Mouse (Mus musculus): ENCODE results near the gene Ank3. TPM values are rescaled to one million over a fixed set of nuclear protein-coding genes. Genes with fewer than 3 reads are reported as not detected.

Gene Ank3
- total and polyA plus RNA-seq, 2 experiments from 2014 or later = 60.1 to 239 TPM

DNA sequence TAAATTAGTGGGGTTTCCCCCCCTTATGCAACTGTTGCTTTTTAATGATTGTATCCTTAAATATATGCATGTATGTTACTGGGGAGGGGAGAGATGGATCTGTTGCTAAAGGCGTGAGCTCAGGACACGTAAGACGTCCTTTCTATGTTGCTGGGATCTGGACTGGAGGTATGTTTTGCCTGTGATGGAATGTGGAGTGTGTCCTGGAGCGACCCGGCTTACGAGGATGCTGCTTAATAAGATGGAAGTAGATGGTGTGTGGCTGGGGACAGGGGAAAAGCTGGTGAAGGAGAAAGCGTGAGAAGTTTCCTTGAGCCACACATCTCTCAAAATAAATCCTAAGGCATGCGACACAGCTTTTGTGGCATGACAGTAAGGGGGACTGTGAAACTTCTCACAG, 387.1 kb downstream of the Ank3 start:
- H3K4me2 ChIP-seq (ENCODE audit: low read depth, low read length) = no peak overlapping the region
- 77% methylated on average over 8 of the region's 8 CpGs for WGBS
- no peak overlapping the region for H3K4me3 ChIP-seq (ENCODE audit: low read length)
- no peak overlapping the region for H3K27ac ChIP-seq
- no peaks in the 10 kb centered on the region for H3K36me3 ChIP-seq (ENCODE audit: insufficient read depth, low read length)
- H3K27me3 ChIP-seq (ENCODE audit: insufficient read depth, low read length) = no peaks in the 10 kb centered on the region
- no peaks in the 10 kb centered on the region for H3K4me1 ChIP-seq (ENCODE audit: insufficient read depth, low read length)
- DNase-seq (ENCODE audit: low spot score) = no peak
- no peak for ATAC-seq
- no peaks in the 10 kb centered on the region for H3K9me3 ChIP-seq (ENCODE audit: low read length)
- H3K9ac ChIP-seq (replicated peaks; ENCODE audit: low read length) = no peak overlapping the region
- TF ChIP-seq CTCF (IDR thresholded peaks at IDR 0.05; ENCODE audit: low read depth) = no peak

DNA sequence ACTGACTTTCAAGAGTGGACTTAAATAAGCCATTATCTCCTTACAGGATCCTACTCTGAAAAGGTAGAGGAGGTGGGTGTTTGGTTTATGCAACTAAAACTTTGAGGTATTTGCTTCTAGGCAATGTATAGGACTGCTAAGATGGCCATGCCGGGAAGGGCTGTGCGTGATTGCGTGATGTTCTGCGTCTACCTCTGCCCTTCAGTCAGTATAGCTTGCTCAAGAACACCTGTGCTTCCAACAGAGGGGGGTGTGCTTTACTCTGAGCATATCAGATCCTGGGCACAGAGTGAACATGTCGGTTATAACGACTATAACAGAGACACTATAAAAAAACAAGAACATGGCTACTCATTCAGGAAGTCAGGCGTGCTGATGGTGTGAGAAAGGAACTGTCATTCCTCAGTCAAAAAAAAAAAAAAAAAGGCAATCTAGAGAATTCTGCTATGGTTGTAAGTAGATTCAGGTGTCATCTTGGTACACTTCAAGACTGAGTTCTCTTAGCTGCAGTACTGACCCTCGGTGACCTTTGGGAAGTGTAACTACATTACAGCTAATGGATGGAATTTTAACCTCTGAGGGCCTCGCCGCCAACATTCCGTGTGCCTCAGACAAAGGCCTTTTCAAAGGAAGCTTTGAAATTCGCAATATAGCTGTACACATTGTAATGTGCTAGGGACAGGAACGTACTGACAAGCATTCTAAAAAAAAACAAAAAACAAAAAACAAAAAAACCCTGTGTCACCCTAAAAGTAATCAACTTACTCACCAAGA, 387.8 kb downstream of the Ank3 start:
- Histone ChIP-seq H3K4me1 (ENCODE audit: insufficient read depth, low read length) (no peaks in the 10 kb centered on the region), H3K9me3 (ENCODE audit: low read length) (no peaks in the 10 kb centered on the region), H3K27ac (no peak overlapping the region), H3K9ac (replicated peaks; ENCODE audit: low read length) (no peak overlapping the region), H3K4me2 (ENCODE audit: low read depth, low read length) (no peak overlapping the region), H3K4me3 (ENCODE audit: low read length) (no peak overlapping the region), H3K27me3 (ENCODE audit: insufficient read depth, low read length) (no peaks in the 10 kb centered on the region), H3K36me3 (ENCODE audit: insufficient read depth, low read length) (no peaks in the 10 kb centered on the region)
- ATAC-seq = no peak
- no peak for DNase-seq (ENCODE audit: low spot score)
- no peak for TF ChIP-seq CTCF (IDR thresholded peaks at IDR 0.05; ENCODE audit: low read depth)
- WGBS = 57% methylated on average over 13 of the region's 13 CpGs

DNA sequence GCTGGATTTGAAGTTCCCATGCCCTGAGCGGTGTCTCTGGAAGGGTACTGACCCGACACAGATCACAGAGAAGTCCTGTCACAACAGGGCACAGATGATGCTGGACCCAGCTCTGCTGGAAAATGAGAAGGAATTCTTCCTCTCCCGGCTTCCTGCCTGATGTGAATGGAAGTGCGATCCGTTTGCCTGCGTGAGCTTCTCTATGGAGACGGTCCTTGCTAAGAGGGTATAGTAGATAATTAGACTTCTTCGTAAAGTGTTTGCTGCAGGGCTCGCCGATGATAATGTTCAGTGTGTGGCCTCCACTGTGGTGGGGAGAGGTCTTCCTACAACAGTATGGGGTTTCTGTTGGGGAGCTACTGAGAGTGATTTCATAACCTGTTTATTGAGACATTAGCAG, 388.8 kb downstream of the Ank3 start:
- Histone ChIP-seq H3K4me2 (ENCODE audit: low read depth, low read length) (peak overlapping the region; percentile 21), H3K9ac (replicated peaks; ENCODE audit: low read length) (no peak overlapping the region), H3K27me3 (ENCODE audit: insufficient read depth, low read length) (no peaks in the 10 kb centered on the region), H3K9me3 (ENCODE audit: low read length) (no peaks in the 10 kb centered on the region), H3K27ac (no peak overlapping the region), H3K4me1 (ENCODE audit: insufficient read depth, low read length) (no peaks in the 10 kb centered on the region), H3K36me3 (ENCODE audit: insufficient read depth, low read length) (no peaks in the 10 kb centered on the region), H3K4me3 (ENCODE audit: low read length) (no peak overlapping the region)
- ATAC-seq = no peak
- 29% methylated on average over 10 of the region's 10 CpGs for WGBS
- DNase-seq (ENCODE audit: low spot score) = peak; percentile 24
- no peak for TF ChIP-seq CTCF (IDR thresholded peaks at IDR 0.05; ENCODE audit: low read depth)

DNA sequence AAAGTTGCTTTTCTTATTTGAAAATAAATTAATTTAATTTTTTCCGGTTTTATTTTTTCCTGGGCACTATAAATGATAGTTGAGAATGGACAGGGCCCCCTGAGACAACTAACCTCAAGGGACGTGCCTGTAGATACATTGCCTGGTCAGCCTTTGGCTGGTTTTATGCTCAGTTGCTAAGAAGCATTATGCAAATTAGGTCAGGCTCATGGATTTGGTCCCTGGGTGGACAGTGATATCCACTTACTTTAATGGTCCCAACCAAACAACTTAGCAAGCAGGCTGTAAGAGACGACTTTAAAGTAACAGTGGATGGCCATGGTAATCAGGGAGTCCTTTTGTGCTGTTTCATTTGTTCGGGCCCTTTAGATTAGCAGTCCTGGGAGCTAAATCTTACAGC, 392.0 kb downstream of the Ank3 start:
- DNase-seq (ENCODE audit: low spot score) (no peak), ATAC-seq (no peak; the same call in 1 of the 2 replicates)
- H3K4me1 ChIP-seq (ENCODE audit: insufficient read depth, low read length) = no peaks in the 10 kb centered on the region
- no peaks in the 10 kb centered on the region for H3K27me3 ChIP-seq (ENCODE audit: insufficient read depth, low read length)
- H3K36me3 ChIP-seq (ENCODE audit: insufficient read depth, low read length) = no peaks in the 10 kb centered on the region
- no peak overlapping the region for H3K4me2 ChIP-seq (ENCODE audit: low read depth, low read length)
- no peak overlapping the region for H3K9ac ChIP-seq (replicated peaks; ENCODE audit: low read length)
- no peak overlapping the region for H3K27ac ChIP-seq
- H3K9me3 ChIP-seq (ENCODE audit: low read length) = no peaks in the 10 kb centered on the region
- no peak for TF ChIP-seq CTCF (IDR thresholded peaks at IDR 0.05; ENCODE audit: low read depth)
- no peak overlapping the region for H3K4me3 ChIP-seq (ENCODE audit: low read length)
- WGBS = 66% methylated on average over 4 of the region's 4 CpGs

DNA sequence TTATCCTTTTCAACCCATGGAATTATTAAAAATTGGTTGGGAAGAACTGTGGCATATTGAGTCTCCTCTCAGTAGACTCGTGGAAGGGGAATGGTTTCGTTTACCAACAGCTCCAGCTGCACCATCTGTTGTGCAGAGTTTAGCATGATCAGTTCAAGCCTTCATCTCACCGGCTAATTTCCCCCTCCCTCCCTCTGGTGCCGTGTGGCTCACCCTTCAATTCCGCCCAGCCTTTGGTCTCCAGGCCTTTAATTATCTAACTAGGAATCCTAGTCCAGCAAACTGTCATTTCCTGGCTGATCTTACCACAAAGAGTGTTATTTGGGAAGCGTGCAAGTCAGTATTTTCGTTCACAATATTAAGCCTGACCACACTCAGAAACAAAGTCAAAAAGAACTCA, 393.4 kb downstream of the Ank3 start:
- TF ChIP-seq CTCF (IDR thresholded peaks at IDR 0.05; ENCODE audit: low read depth) = no peak
- Histone ChIP-seq H3K4me3 (ENCODE audit: low read length) (no peak overlapping the region), H3K27ac (no peak overlapping the region), H3K9me3 (ENCODE audit: low read length) (no peaks in the 10 kb centered on the region), H3K4me1 (ENCODE audit: insufficient read depth, low read length) (peaks cover 9% of the 10 kb centered on the region; the same call in 1 of the 2 replicates), H3K27me3 (ENCODE audit: insufficient read depth, low read length) (no peaks in the 10 kb centered on the region), H3K4me2 (ENCODE audit: low read depth, low read length) (no peak overlapping the region), H3K36me3 (ENCODE audit: insufficient read depth, low read length) (no peaks in the 10 kb centered on the region), H3K9ac (replicated peaks; ENCODE audit: low read length) (no peak overlapping the region)
- ATAC-seq (no peak), DNase-seq (ENCODE audit: low spot score) (no peak)
- 50% methylated on average over 7 of the region's 7 CpGs for WGBS

DNA sequence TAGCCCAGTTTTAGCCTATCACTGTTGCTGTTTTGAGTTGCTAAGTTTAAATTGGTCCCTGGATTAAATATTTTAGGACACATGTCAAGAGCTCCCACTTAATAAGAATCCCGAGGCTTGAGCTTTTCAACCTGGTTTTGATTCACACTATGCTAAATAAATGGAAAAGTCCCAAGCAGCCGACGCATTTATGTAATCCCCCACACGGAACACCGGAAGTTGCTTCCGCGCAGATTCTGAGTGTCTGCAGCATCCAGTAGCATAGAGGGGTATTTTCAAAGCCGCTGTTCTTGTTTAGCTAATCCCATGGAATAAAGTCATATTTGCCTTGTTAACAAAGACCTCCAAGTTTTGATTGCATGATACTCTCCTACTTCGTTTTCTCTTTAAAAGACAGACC, 393.8 kb downstream of the Ank3 start:
- Histone ChIP-seq H3K36me3 (ENCODE audit: insufficient read depth, low read length) (no peaks in the 10 kb centered on the region), H3K4me2 (ENCODE audit: low read depth, low read length) (no peak overlapping the region), H3K9me3 (ENCODE audit: low read length) (no peaks in the 10 kb centered on the region), H3K4me1 (ENCODE audit: insufficient read depth, low read length) (peaks cover 9% of the 10 kb centered on the region; the same call in 1 of the 2 replicates), H3K9ac (replicated peaks; ENCODE audit: low read length) (no peak overlapping the region), H3K4me3 (ENCODE audit: low read length) (no peak overlapping the region), H3K27ac (no peak overlapping the region), H3K27me3 (ENCODE audit: insufficient read depth, low read length) (no peaks in the 10 kb centered on the region)
- no peak for ATAC-seq
- WGBS = 84% methylated on average over 9 of the region's 9 CpGs
- no peak for DNase-seq (ENCODE audit: low spot score)
- no peak for TF ChIP-seq CTCF (IDR thresholded peaks at IDR 0.05; ENCODE audit: low read depth)

DNA sequence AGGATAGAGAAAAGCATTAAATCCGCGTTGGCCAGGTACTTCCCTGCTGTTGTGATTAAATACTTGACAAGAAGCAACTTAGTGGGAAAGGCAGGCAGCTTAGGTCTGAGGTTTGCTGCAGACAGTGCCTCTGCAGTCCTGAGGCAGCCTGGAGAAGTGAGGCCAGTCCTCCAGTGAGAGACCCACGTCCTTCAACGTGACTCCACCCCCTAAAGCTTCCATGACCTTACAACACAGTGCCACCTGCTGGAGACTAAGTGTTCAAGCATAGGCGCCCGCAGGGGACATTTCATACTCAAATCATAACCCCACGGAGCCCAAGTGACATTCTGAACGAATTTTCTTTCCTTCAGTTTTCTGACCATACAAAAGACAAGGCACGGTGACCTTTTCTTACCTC, 394.5 kb downstream of the Ank3 start:
- 33% methylated on average over 9 of the region's 9 CpGs for WGBS
- H3K4me3 ChIP-seq (ENCODE audit: low read length) = no peak overlapping the region
- TF ChIP-seq CTCF (IDR thresholded peaks at IDR 0.05; ENCODE audit: low read depth) = peak; percentile 73
- H3K4me2 ChIP-seq (ENCODE audit: low read depth, low read length) = no peak overlapping the region
- peak; percentile 81 for DNase-seq (ENCODE audit: low spot score)
- H3K4me1 ChIP-seq (ENCODE audit: insufficient read depth, low read length) = peaks cover 9% of the 10 kb centered on the region; the same call in 1 of the 2 replicates
- H3K27ac ChIP-seq = no peak overlapping the region; the same call in 1 of the 2 replicates
- H3K9me3 ChIP-seq (ENCODE audit: low read length) = no peaks in the 10 kb centered on the region
- H3K27me3 ChIP-seq (ENCODE audit: insufficient read depth, low read length) = no peaks in the 10 kb centered on the region
- no peak overlapping the region for H3K9ac ChIP-seq (replicated peaks; ENCODE audit: low read length)
- ATAC-seq = peak; percentile 69
- H3K36me3 ChIP-seq (ENCODE audit: insufficient read depth, low read length) = no peaks in the 10 kb centered on the region
